Mouse (Mus musculus): ENCODE measurements around the gene Slamf8. TPM values are rescaled to one million over a fixed set of nuclear protein-coding genes. Genes with fewer than 3 reads are reported as not detected.

The Slamf8 gene
- polyA plus RNA-seq (2014; fragmentation: Nextera tagmentation; extraction: Ambion mirVana) = not detected in 2 replicates

DNA sequence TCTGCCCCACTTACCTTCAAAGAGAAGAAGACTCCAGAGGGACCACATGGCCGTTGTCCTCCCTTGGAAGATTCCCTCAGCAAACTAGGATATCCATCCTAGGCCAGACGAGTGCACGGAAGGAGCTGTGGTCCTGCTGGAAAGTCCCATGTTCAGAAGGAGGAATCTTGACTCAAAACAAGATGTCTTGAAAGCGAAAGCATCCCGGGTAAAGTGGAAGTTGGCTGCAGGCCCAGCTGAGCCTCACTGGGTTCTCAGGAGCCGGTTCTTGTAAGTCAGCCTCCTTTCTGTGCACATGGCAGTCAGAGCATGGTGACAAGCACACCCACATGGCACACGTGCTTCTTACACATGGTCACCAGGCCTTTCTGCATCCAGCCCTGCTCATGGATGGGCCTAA, at the start of gene Slamf8:
Slamf8 (minus strand) TSS at position 184 of the 400 bp plus-strand sequence.
- Histone ChIP-seq H3K27me3 (ENCODE audit: control insufficient read depth, insufficient read depth, low read length) (no peaks in the 10 kb centered on the region), H3K4me2 (replicated peaks; ENCODE audit: low read depth, low read length) (no peak within 1 kb of the TSS)

DNA sequence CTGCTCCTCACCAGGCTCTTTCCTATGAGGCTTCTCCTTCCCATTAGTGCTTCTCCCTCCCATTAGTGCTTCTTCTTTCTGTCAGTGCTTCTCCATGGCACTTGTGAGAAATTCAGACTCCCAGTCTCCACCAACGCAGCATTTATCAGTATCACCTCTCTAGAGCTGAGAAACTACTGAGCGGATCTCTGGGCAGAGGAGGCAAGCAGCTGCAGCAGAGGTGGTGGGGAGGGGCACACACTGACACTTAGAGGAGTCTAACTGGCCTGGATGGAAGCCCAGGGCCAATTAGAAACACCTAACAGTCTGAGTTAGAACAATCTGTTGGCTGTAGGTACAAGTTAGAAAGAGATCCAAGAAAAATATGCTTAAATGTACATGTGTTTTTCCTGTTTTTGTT, 48.4 kb upstream of the Slamf8 start:
- WGBS = 75% methylated on average over 2 of the region's 2 CpGs
- Histone ChIP-seq H3K9ac (ENCODE audit: low read depth, low read length) (0 out of 2 replicates have a peak overlapping the region, but pooled peaks have one; percentile 7), H3K4me1 (replicated peaks; ENCODE audit: control insufficient read depth, insufficient read depth, low read length) (no peaks in the 10 kb centered on the region), H3K4me2 (replicated peaks; ENCODE audit: low read depth, low read length) (no peak overlapping the region), H3K27me3 (ENCODE audit: control insufficient read depth, insufficient read depth, low read length) (no peaks in the 10 kb centered on the region), H3K9me3 (ENCODE audit: control insufficient read depth, low read length) (no peaks in the 10 kb centered on the region), H3K4me3 (ENCODE audit: low read depth, low read length) (no peak overlapping the region), H3K27ac (ENCODE audit: low read depth, low read length) (no peak overlapping the region), H3K36me3 (ENCODE audit: control insufficient read depth, insufficient read depth, low read length) (no peaks in the 10 kb centered on the region)
- no peak for ATAC-seq (ENCODE audit: low FRiP score)
- DNase-seq (ENCODE audit: low spot score) = no peak

More for the DNA sequence above, at the start of gene Slamf8:
- Histone ChIP-seq H3K4me3 (ENCODE audit: low read depth, low read length) (no peak within 1 kb of the TSS), H3K9ac (ENCODE audit: low read depth, low read length) (no peak within 1 kb of the TSS), H3K4me1 (replicated peaks; ENCODE audit: control insufficient read depth, insufficient read depth, low read length) (no peaks in the 10 kb centered on the region), H3K27ac (ENCODE audit: low read depth, low read length) (no peak within 1 kb of the TSS), H3K9me3 (ENCODE audit: control insufficient read depth, low read length) (no peaks in the 10 kb centered on the region), H3K36me3 (ENCODE audit: control insufficient read depth, insufficient read depth, low read length) (no peaks in the 10 kb centered on the region)
- ATAC-seq (ENCODE audit: low FRiP score) = no peak
- DNase-seq (ENCODE audit: low spot score) = no peak
- 87% methylated on average over 7 of the region's 7 CpGs for WGBS

DNA sequence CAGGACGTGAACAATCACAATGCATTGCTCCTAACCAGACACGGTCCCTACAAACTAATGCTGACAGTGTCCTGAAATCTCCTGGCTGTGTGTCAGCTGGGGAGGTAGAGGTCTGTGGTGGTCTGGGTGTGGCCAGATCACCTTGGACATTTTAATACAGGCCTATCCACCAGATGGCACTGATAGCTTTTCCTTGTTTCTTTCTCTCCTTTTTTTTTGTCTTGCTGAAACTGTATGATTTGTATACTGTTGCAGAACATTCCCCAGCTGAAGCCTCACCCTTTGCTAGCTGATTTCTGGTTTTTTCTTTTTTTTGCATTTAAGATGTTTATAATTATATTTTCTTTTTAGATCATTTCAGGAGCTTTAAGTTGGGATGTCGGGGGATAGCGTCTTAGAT, 47.4 kb upstream of the Slamf8 start:
- ATAC-seq (ENCODE audit: low FRiP score) (no peak), DNase-seq (ENCODE audit: low spot score) (no peak)
- no peak overlapping the region for H3K9ac ChIP-seq (ENCODE audit: low read depth, low read length)
- H3K27me3 ChIP-seq (ENCODE audit: control insufficient read depth, insufficient read depth, low read length) = no peaks in the 10 kb centered on the region
- H3K27ac ChIP-seq (ENCODE audit: low read depth, low read length) = no peak overlapping the region
- H3K4me1 ChIP-seq (replicated peaks; ENCODE audit: control insufficient read depth, insufficient read depth, low read length) = no peaks in the 10 kb centered on the region
- no peaks in the 10 kb centered on the region for H3K36me3 ChIP-seq (ENCODE audit: control insufficient read depth, insufficient read depth, low read length)
- WGBS = 86% methylated on average over 4 of the region's 4 CpGs
- H3K9me3 ChIP-seq (ENCODE audit: control insufficient read depth, low read length) = no peaks in the 10 kb centered on the region
- H3K4me2 ChIP-seq (replicated peaks; ENCODE audit: low read depth, low read length) = no peak overlapping the region
- no peak overlapping the region for H3K4me3 ChIP-seq (ENCODE audit: low read depth, low read length)

DNA sequence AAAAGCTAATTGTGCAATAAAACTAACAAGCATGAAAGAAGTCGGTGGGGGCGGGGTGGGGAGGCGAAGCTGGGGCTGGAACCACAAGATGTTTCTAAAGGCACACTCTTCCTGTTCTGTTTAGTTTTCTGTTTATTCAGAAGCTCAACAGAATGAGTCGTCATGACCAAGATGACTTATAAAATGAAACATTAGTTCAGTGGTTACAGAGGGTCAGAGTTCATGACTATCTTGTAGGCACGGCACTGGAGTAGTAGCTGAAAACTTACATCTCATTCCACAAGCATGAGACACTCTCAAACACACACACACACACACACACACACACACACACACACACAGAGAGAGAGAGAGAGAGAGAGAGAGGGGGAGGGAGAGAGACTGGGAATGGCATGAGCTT, 45.9 kb upstream of the Slamf8 start:
- H3K4me1 ChIP-seq (replicated peaks; ENCODE audit: control insufficient read depth, insufficient read depth, low read length) = no peaks in the 10 kb centered on the region
- ATAC-seq (ENCODE audit: low FRiP score) (no peak), DNase-seq (ENCODE audit: low spot score) (no peak)
- no peaks in the 10 kb centered on the region for H3K27me3 ChIP-seq (ENCODE audit: control insufficient read depth, insufficient read depth, low read length)
- no peak overlapping the region for H3K4me3 ChIP-seq (ENCODE audit: low read depth, low read length)
- WGBS = 90% methylated on average over 5 of the region's 5 CpGs
- H3K9ac ChIP-seq (ENCODE audit: low read depth, low read length) = no peak overlapping the region
- H3K27ac ChIP-seq (ENCODE audit: low read depth, low read length) = no peak overlapping the region
- H3K9me3 ChIP-seq (ENCODE audit: control insufficient read depth, low read length) = no peaks in the 10 kb centered on the region
- no peak overlapping the region for H3K4me2 ChIP-seq (replicated peaks; ENCODE audit: low read depth, low read length)
- no peaks in the 10 kb centered on the region for H3K36me3 ChIP-seq (ENCODE audit: control insufficient read depth, insufficient read depth, low read length)

DNA sequence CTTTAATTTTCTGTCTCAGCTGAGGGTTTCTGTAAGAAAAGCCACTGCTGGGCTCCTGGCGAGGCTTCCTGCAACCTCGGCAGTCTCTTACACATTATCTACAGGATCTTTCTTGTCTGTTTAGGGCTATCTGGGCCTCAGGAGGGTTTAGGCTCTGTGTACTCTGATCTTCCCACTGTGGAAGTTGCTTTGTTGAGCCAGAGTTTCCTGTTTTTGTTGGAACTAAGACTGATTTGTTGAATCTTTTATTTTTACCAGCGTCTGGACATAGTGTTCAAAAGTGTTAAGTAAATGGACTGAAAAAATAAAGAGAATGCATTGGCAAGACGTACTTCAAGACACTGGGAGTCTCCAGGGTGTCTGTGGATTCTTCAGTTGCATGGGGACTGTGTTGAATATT, 44.9 kb upstream of the Slamf8 start:
- Histone ChIP-seq H3K4me3 (ENCODE audit: low read depth, low read length) (no peak overlapping the region), H3K4me2 (replicated peaks; ENCODE audit: low read depth, low read length) (no peak overlapping the region), H3K36me3 (ENCODE audit: control insufficient read depth, insufficient read depth, low read length) (no peaks in the 10 kb centered on the region), H3K27ac (ENCODE audit: low read depth, low read length) (no peak overlapping the region), H3K9ac (ENCODE audit: low read depth, low read length) (no peak overlapping the region), H3K4me1 (replicated peaks; ENCODE audit: control insufficient read depth, insufficient read depth, low read length) (no peaks in the 10 kb centered on the region), H3K27me3 (ENCODE audit: control insufficient read depth, insufficient read depth, low read length) (no peaks in the 10 kb centered on the region), H3K9me3 (ENCODE audit: control insufficient read depth, low read length) (no peaks in the 10 kb centered on the region)
- DNase-seq (ENCODE audit: low spot score) (no peak), ATAC-seq (ENCODE audit: low FRiP score) (no peak)
- WGBS = 47% methylated on average over 4 of the region's 4 CpGs

DNA sequence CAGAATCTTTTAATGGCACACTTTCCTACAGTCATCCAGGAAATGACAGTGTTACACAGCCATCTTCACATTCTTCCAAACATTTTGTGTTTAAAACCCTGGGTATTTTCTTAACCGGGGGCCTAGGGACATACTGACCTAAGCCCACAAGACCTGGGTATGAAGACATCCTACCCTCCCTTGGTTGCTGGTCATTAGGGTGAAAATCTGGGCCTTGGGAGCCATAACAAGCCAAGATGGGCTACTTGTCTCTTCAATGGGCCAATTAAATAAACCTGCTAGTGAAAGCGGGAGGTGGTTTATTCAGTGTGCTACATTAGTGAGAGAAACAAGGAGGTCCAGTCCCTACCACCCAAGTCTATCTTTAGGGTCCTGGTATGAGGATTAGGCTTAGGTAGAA, 43.8 kb upstream of the Slamf8 start:
- no peak for DNase-seq (ENCODE audit: low spot score)

DNA sequence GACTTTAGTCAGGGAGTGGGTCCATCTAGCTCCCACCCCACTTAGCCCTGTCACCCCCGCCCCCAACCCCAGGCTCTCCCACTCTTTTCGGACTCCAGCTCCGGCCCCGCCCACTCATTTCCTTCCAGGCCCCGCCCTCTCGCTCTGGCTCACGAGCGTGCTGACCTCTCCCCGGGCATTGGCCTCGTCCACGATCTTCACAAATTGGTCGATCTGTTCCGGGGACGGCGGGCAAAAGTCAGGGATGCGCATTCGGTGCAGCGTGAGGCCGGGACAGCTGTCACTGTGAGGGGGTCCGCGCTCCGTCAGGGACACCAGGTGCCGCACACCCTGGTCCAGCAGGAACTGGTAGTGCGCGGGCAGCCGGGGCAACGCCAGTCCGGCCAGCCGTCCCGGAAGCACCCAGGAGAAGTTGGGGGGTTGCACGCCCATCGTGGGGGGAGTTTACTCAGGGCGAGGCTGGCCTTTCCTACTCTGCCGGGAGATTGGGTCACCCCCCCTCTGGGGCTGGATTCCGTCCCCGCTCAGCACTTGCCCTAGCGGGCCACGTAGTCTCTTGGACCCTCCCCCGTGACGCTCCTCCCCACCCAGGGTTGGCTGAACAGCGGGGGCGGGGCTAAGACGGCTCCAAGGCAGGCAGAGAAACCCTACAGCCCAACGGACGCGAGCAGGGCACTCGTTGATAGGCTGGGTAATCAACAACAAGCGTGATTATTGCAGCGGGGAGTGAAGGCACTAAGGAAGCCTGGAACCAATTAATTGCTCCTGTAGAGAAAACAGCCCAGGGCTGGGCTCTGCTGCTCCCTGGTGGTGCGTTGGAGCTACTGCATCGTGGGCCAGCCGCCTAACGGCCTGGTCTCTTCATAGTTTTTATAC, 42.3 kb upstream of the Slamf8 start, which contains the start of gene Dusp23:
Dusp23 (minus strand) TSS at position 512 of the 876 bp plus-strand sequence.
- WGBS = under 1% methylated on average over 52 of the region's 53 CpGs
- ATAC-seq (ENCODE audit: low FRiP score) = peak; percentile 99

More for the DNA sequence above, 43.8 kb upstream of the Slamf8 start:
- Histone ChIP-seq H3K4me3 (ENCODE audit: low read depth, low read length) (no peak overlapping the region), H3K27ac (ENCODE audit: low read depth, low read length) (no peak overlapping the region), H3K9me3 (ENCODE audit: control insufficient read depth, low read length) (no peaks in the 10 kb centered on the region), H3K27me3 (ENCODE audit: control insufficient read depth, insufficient read depth, low read length) (no peaks in the 10 kb centered on the region), H3K36me3 (ENCODE audit: control insufficient read depth, insufficient read depth, low read length) (no peaks in the 10 kb centered on the region), H3K4me1 (replicated peaks; ENCODE audit: control insufficient read depth, insufficient read depth, low read length) (no peaks in the 10 kb centered on the region), H3K4me2 (replicated peaks; ENCODE audit: low read depth, low read length) (no peak overlapping the region), H3K9ac (ENCODE audit: low read depth, low read length) (no peak overlapping the region)
- WGBS = 92% methylated on average over 2 of the region's 2 CpGs
- ATAC-seq (ENCODE audit: low FRiP score) = no peak

DNA sequence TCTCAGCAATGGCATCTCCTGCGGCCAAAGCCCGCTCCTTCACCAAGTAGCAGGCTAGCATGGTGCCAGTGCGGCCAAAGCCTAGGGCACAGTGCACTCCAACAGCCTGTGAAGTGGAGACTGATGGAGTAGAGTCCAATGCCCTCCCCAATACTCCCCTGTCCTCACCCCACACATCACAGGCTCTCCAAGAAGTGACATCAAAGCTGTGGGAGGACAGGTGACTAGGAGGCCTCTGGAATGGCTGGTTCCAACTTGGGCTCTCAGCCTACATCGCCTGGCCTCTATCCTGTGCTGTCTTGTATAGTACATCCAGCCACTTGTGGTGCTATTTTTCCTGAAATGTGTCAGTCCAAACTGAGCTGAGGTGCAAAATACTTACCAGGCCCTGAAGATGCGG, 41.4 kb upstream of the Slamf8 start:
- Histone ChIP-seq H3K9me3 (ENCODE audit: control insufficient read depth, low read length) (no peaks in the 10 kb centered on the region), H3K4me2 (replicated peaks; ENCODE audit: low read depth, low read length) (no peak overlapping the region), H3K27ac (ENCODE audit: low read depth, low read length) (no peak overlapping the region), H3K36me3 (ENCODE audit: control insufficient read depth, insufficient read depth, low read length) (no peaks in the 10 kb centered on the region), H3K4me1 (replicated peaks; ENCODE audit: control insufficient read depth, insufficient read depth, low read length) (no peaks in the 10 kb centered on the region), H3K9ac (ENCODE audit: low read depth, low read length) (no peak overlapping the region), H3K27me3 (ENCODE audit: control insufficient read depth, insufficient read depth, low read length) (no peaks in the 10 kb centered on the region), H3K4me3 (ENCODE audit: low read depth, low read length) (no peak overlapping the region)
- DNase-seq (ENCODE audit: low spot score) = no peak
- ATAC-seq (ENCODE audit: low FRiP score) = no peak
- WGBS = 91% methylated on average over 5 of the region's 5 CpGs

More for the DNA sequence above, 42.3 kb upstream of the Slamf8 start, which contains the start of gene Dusp23:
- H3K27ac ChIP-seq (ENCODE audit: low read depth, low read length) = peak within 1 kb of the TSS; percentile 25; the same call in 1 of the 2 replicates
- peak within 1 kb of the TSS; percentile 47 for H3K9ac ChIP-seq (ENCODE audit: low read depth, low read length)
- no peaks in the 10 kb centered on the region for H3K27me3 ChIP-seq (ENCODE audit: control insufficient read depth, insufficient read depth, low read length)
- peak within 1 kb of the TSS; percentile 67 for H3K4me3 ChIP-seq (ENCODE audit: low read depth, low read length)
- peak; percentile 96 for DNase-seq (ENCODE audit: low spot score)
- H3K36me3 ChIP-seq (ENCODE audit: control insufficient read depth, insufficient read depth, low read length) = no peaks in the 10 kb centered on the region
- no peaks in the 10 kb centered on the region for H3K4me1 ChIP-seq (replicated peaks; ENCODE audit: control insufficient read depth, insufficient read depth, low read length)
- no peaks in the 10 kb centered on the region for H3K9me3 ChIP-seq (ENCODE audit: control insufficient read depth, low read length)
- peak within 1 kb of the TSS; percentile 57 for H3K4me2 ChIP-seq (replicated peaks; ENCODE audit: low read depth, low read length)

DNA sequence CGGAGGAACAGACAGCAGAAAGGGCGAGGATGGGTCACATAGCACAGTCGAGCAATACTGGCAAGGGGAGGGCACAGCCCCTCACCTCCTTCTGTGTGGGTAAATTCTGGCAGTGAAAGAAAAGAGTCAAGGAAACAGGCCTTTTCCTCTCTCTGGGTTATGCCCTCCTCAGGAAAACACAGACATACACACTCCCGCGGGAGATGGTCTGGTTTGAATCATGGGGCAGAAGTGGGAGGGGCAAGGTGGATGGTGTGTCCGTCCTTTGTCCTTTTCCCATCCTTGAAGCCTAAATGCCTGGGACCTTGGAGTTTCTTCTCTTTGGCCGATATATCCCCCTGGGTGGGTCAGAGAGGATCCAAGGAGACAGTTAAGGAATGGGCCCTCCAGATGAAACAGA, 39.5 kb upstream of the Slamf8 start:
- ATAC-seq (ENCODE audit: low FRiP score) (no peak), DNase-seq (ENCODE audit: low spot score) (peak; percentile 26)
- Histone ChIP-seq H3K4me2 (replicated peaks; ENCODE audit: low read depth, low read length) (0 out of 2 replicates have a peak overlapping the region, but pooled peaks have one; percentile 5), H3K36me3 (ENCODE audit: control insufficient read depth, insufficient read depth, low read length) (no peaks in the 10 kb centered on the region), H3K27ac (ENCODE audit: low read depth, low read length) (no peak overlapping the region), H3K4me3 (ENCODE audit: low read depth, low read length) (no peak overlapping the region), H3K27me3 (ENCODE audit: control insufficient read depth, insufficient read depth, low read length) (no peaks in the 10 kb centered on the region), H3K9me3 (ENCODE audit: control insufficient read depth, low read length) (no peaks in the 10 kb centered on the region), H3K9ac (ENCODE audit: low read depth, low read length) (no peak overlapping the region), H3K4me1 (replicated peaks; ENCODE audit: control insufficient read depth, insufficient read depth, low read length) (no peaks in the 10 kb centered on the region)
- whole genome bisulfite sequencing = 56% methylated on average over 7 of the region's 7 CpGs

All from hindbrain, embryonic 11.5 days (tissue).